Mouse (Mus musculus) heart, postnatal 14 days (tissue): ENCODE results near the gene Gm13285. TPM values are rescaled to one million over a fixed set of nuclear protein-coding genes. Genes with fewer than 3 reads are reported as not detected.

Experiments used
- total RNA-seq, 2 experiments: library from RNA; stranded (reverse); gene quantifications; 2 replicates each; pipeline ENCODE4 v1.2.3; 2021

Gm13285 gene
- total RNA-seq, 2 experiments from 2014 or later = 0.19 to 0.22 TPM

Other genes with a start within 250 kb of the Gm13285 start
- not detected for gene Ifna15, start 241.4 kb upstream of the Gm13285 start, total RNA-seq
- gene Ifna14, start 227.9 kb upstream of the Gm13285 start, total RNA-seq = not detected
- gene Ifna9, start 207.3 kb upstream of the Gm13285 start, total RNA-seq = not detected
- gene Ifna12, start 196.3 kb upstream of the Gm13285 start, total RNA-seq = not detected
- gene C87499, start 165.3 kb upstream of the Gm13285 start, total RNA-seq = not detected
- not detected for gene Ifna13, start 155.2 kb upstream of the Gm13285 start, total RNA-seq
- gene Ifna16, start 122.7 kb upstream of the Gm13285 start, total RNA-seq = not detected
- not detected for gene Ifna2, start 115.8 kb upstream of the Gm13285 start, total RNA-seq
- not detected for gene Ifnab, start 108.3 kb upstream of the Gm13285 start, total RNA-seq
- gene Gm26566, start 77.9 kb upstream of the Gm13285 start, total RNA-seq = 1 to 10 TPM in 1 of 2 experiments, under 1 TPM in 1; 0.22 to 1.0 TPM
- 10 to 100 TPM; 73.9 to 75.5 TPM for gene Klhl9, start 77.2 kb upstream of the Gm13285 start, total RNA-seq
- not detected for gene Gm13271, start 44.8 kb upstream of the Gm13285 start, total RNA-seq
- gene Gm13283, start 39.5 kb upstream of the Gm13285 start, total RNA-seq = not detected
- gene Gm13290, start 25.8 kb upstream of the Gm13285 start, total RNA-seq = not detected
- gene Gm13289, start 22.7 kb upstream of the Gm13285 start, total RNA-seq = not detected
- gene Gm13272, start 19.8 kb upstream of the Gm13285 start, total RNA-seq = not detected
- not detected for gene Ifnz, start 17.5 kb upstream of the Gm13285 start, total RNA-seq
- gene Gm13276, start 14.0 kb upstream of the Gm13285 start, total RNA-seq = not detected
- not detected for gene Gm13277, start 11.0 kb upstream of the Gm13285 start, total RNA-seq
- not detected for gene Gm13278, start 8.1 kb upstream of the Gm13285 start, total RNA-seq
- not detected for gene Gm13275, start 5.2 kb upstream of the Gm13285 start, total RNA-seq
- gene Gm13279, start 2.3 kb upstream of the Gm13285 start, total RNA-seq = not detected
- not detected for gene Gm13287, start 3.6 kb downstream of the Gm13285 start, total RNA-seq
- not detected for gene Gm13288, start 5.9 kb downstream of the Gm13285 start, total RNA-seq
- gene Ifna7, start 16.6 kb downstream of the Gm13285 start, total RNA-seq = not detected
- not detected for gene Ifna11, start 20.3 kb downstream of the Gm13285 start, total RNA-seq
- gene Ifna6, start 27.8 kb downstream of the Gm13285 start, total RNA-seq = not detected
- not detected for gene Ifna5, start 35.9 kb downstream of the Gm13285 start, total RNA-seq
- not detected for gene Ifna4, start 42.2 kb downstream of the Gm13285 start, total RNA-seq
- not detected for gene Ifna1, start 50.4 kb downstream of the Gm13285 start, total RNA-seq
- gene Ifne, start 80.5 kb downstream of the Gm13285 start, total RNA-seq = not detected